Mouse (Mus musculus): ENCODE measurements around the gene Atp6v0e.

GRCm38 (mm10) chr17:26724790-26725189 is 61.8 kb downstream of the Atp6v0e start:
- no peak for TF ChIP-seq POLR2A (IDR thresholded peaks at IDR 0.05; ENCODE audit: borderline replicate concordance, insufficient read depth, low read length)
- TF ChIP-seq CTCF (IDR thresholded peaks at IDR 0.05; ENCODE audit: borderline replicate concordance, insufficient read depth, low read depth, low read length): no peak

All from cerebellum, adult 2 months (tissue).